Mouse (Mus musculus) G1E (cell line): Measurements from ENCODE around the gene Naa15.

Experiments used
- CTCF ChIP-seq: IDR thresholded peaks from 2 replicates; pipeline ENCODE4 v1.5.1; 2012; ENCODE audit warnings: low read depth, low read length, inconsistent platforms, mixed read lengths
- GATA1 ChIP-seq: IDR thresholded peaks from 2 replicates; pipeline ENCODE4 v1.6.1; 2012; ENCODE audit warnings: borderline replicate concordance, low read length, inconsistent platforms, mixed read lengths
- POLR2AphosphoS5 ChIP-seq: IDR thresholded peaks from 2 replicates; pipeline ENCODE4 v1.6.1; 2012; ENCODE audit warnings: low read depth, low read length, inconsistent platforms; ENCODE audit not compliant: insufficient replicate concordance

DNA sequence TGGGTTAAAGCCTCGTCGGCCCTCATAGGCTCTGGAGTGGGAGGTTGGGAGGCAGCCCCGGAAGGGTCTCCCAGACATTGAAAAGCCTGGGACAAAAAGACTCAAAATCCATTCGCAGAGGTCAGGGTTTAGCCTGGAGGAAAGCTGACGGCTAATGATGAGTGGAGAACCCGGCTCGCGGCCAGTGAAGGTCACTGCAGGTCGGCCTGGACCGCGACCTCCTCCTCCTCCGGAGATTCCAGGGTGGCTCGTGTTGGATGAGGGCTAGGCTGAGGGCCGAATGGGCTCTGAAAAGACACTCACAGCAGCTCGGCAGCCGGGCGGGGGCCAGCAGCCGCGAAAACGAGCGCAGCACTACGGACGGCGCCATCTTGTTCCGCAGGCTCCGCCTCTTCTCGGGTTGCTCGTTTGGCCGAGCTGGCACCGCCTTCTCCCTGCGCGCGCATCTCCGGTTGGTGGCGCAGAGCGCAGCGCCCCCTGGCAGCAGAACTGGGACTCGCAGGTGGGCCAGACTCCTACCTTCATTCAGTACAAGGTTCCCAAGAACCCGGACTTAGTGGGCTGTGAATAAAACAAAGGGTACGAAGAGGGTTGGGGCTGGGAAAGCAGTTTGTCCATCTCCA, 6.3 kb upstream of the Naa15 start, which contains the start of gene Ndufc1:
- TF ChIP-seq CTCF, result peak; percentile 94
- TF ChIP-seq GATA1, result no peak
- TF ChIP-seq POLR2AphosphoS5, result no peak
